Mouse (Mus musculus) retina, postnatal 7 days (tissue): ENCODE measurements around the gene Prpf6.

Experiments
- DNase-seq: peaks from one replicate; pipeline ENCODE4 v3.0.0-alpha.2; 2012; ENCODE audit warnings: low read depth, low spot score

Prpf6 gene

DNA sequence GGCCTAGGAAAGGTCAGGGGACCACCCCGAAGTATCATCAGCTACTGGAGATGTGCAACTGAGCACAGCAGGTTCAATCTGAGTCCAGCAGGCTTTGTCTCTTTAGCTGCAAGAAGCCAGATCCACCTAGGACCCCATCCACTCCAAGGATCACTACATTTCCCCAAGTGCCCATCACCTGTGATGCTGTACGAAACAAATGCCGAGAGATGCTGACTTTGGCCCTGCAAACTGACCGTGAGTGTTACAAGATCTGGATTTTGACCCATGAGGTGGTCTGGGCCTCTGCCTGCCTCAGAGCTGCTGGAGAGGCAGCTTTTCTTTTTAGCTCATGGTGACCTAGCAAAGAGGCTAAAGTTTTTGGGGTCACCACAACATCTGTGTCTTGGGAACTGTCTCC lies 94.0 kb downstream of the Prpf6 start:
- no peak for DNase-seq

- no peak for DNase-seq
Measured at GRCm38 (mm10) chr2:181687586-181687985, 95.9 kb downstream of the Prpf6 start.

DNA sequence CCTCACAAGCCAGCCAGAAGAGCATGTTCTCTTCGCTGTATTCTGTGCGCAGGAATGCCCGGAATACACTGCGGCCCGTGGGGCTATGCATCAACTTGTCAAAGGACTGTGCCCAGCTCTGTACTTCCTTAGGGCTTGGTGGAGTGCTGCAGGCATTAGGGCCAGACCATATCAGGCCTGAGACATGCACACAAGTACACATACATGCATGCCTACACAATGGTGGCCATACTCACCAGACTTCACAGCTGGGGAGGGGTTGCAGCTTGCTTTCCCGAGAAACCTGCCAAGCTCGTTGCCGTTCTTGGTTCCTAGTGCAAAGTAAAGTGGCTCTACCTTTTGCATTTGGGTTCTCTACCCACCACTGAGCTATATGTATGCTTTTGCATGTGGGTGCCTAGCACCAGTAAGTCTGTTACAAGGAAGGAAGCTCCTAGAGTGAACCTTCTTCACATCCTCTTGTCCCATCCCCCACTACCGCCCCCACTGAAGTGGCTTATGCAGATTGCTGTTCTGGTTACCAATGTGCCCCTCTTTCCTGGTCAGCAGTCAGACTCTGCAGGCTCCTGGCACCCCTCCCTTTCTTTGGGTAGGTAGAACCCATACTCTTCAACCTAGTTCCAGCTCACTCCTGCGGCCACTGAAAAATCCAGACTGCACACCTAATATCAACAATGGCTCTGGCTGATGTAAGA lies 97.9 kb downstream of the Prpf6 start:
- no peak for DNase-seq

DNA sequence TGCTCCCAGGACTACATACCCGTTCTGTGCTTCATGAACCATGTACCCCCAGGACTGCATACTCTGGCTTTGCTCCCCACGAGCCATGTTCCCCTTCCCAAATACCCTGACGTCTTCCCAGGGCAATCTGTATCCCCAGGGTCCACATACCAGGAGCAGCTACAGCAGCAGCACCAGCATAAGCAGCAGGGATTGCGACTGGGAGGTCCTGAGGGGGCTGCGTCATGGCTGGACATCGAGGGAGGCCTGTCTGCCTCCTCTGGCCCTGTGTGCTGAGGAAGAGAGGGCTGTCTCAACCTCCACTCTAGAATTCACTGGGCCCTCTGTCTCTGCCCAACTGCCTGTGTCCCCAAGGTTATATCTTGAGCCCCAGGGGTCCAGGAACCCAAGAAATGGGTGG lies 99.4 kb downstream of the Prpf6 start:
- DNase-seq = no peak

DNA sequence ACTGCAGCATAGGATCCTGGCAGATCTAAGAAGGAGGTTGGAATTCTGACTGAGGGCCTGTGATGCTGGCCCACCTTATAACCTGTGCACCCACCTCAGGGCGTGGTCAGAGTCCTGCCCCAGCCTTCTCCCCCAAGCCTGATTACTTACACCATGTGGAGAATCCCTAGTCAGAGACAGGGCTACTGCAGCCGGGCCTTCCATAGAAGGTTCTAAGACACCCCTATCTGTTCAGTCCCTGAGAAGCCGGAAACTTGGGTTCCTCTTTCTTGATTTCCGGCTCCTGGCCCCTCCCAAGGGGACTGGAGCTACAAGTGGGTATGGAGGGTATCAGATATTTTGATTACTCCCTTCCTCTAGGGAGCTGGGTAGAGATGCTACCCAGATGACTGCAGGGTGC lies 99.9 kb downstream of the Prpf6 start:
- DNase-seq = no peak

DNA sequence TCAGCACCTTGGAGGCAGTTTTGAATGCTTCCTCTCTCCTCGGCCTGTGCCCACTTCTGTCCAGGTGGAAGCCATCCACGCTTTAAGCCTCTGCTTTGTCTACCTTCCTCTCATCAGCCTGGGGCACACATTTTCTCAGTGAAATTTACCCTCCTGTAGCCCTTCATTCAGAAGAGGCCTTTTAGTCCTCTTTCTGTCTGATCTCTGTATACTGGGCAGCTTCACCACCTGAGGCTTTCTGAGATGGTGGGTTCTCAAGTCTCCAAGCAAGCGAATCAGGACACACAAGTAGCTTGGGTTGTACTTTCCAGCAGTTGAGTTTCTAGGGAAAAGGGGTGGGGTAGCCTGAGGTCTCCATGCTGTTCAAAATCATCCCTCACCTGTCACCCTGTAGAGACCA lies 100.6 kb downstream of the Prpf6 start:
- no peak for DNase-seq

- DNase-seq = no peak
Measured at GRCm38 (mm10) chr2:181693339-181694280, 101.9 kb downstream of the Prpf6 start, which contains the start of gene Rgs19. Gene Rgs19 (minus strand): TSS chr2:181693977.

DNA sequence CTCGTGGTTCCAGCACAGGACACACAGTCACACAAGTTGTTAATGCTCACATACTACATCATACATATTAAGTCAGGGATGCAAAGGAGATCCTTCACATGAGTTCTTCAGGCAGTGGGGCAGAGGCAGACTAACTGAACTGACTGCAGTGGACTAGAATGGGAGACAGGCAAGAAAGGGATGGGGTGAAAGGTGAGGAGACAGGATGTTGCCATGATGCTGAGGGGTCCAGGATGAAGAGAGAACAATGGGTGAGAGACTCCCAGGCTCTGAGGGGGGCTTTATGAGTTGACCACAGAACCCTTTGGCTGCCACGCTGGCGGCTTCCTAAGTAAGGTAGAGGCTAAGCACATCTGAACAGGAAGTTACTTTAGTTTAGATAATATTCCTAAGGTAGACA lies 102.9 kb downstream of the Prpf6 start:
- no peak for DNase-seq

- DNase-seq = no peak
Measured at GRCm38 (mm10) chr2:181695776-181696175, 104.1 kb downstream of the Prpf6 start.

GRCm38 (mm10) chr2:181696801-181697420 lies 105.2 kb downstream of the Prpf6 start:
- no peak for DNase-seq

GRCm38 (mm10) chr2:181698241-181698640 lies 106.6 kb downstream of the Prpf6 start, which contains the start of gene Lkaaear1:
Gene Lkaaear1 (minus strand): TSS chr2:181698442.
- DNase-seq = no peak
